Mouse (Mus musculus) lung, postnatal 36 days (tissue): Measurements from ENCODE around the gene Ranbp3l.

ENCODE experiments used
- DNase-seq: peaks from one replicate; pipeline ENCODE4 v3.0.0; 2022; ENCODE audit warnings: mixed read lengths

Ranbp3l gene

GRCm38 (mm10) chr15:9071556-9072544 lies 104.1 kb downstream of the Ranbp3l start:
- peak; percentile 46 for DNase-seq

- DNase-seq, result peak; percentile 71
Measured at GRCm38 (mm10) chr15:9072630-9073029, 104.9 kb downstream of the Ranbp3l start.

GRCm38 (mm10) chr15:9073067-9073608 lies 105.4 kb downstream of the Ranbp3l start:
- DNase-seq, result no peak

GRCm38 (mm10) chr15:9073684-9074083 lies 105.9 kb downstream of the Ranbp3l start:
- no peak for DNase-seq

- no peak for DNase-seq
Measured at GRCm38 (mm10) chr15:9074139-9074538, 106.4 kb downstream of the Ranbp3l start.

- no peak for DNase-seq
Measured at GRCm38 (mm10) chr15:9074671-9075070, 106.9 kb downstream of the Ranbp3l start.

GRCm38 (mm10) chr15:9075608-9076200 lies 108.0 kb downstream of the Ranbp3l start:
- no peak for DNase-seq

- no peak for DNase-seq
Measured at GRCm38 (mm10) chr15:9078481-9079300, 110.9 kb downstream of the Ranbp3l start.

GRCm38 (mm10) chr15:9079626-9080025 lies 111.9 kb downstream of the Ranbp3l start:
- no peak for DNase-seq

- no peak for DNase-seq
Measured at GRCm38 (mm10) chr15:9080206-9080605, 112.5 kb downstream of the Ranbp3l start.

- DNase-seq, result no peak
Measured at GRCm38 (mm10) chr15:9081294-9081693, 113.5 kb downstream of the Ranbp3l start.

- no peak for DNase-seq
Measured at GRCm38 (mm10) chr15:9082753-9083152, 115.0 kb downstream of the Ranbp3l start.

- no peak for DNase-seq
Measured at GRCm38 (mm10) chr15:9086813-9087212, 119.1 kb downstream of the Ranbp3l start.

GRCm38 (mm10) chr15:9087421-9087820 lies 119.7 kb downstream of the Ranbp3l start:
- DNase-seq, result no peak

GRCm38 (mm10) chr15:9087895-9088682 lies 120.3 kb downstream of the Ranbp3l start:
- DNase-seq, result no peak

- DNase-seq, result no peak
Measured at GRCm38 (mm10) chr15:9088683-9089072, 120.9 kb downstream of the Ranbp3l start.

- no peak for DNase-seq
Measured at GRCm38 (mm10) chr15:9089136-9089720, 121.5 kb downstream of the Ranbp3l start.

- DNase-seq, result no peak
Measured at GRCm38 (mm10) chr15:9090662-9091061, 122.9 kb downstream of the Ranbp3l start.

GRCm38 (mm10) chr15:9093598-9094365 lies 126.0 kb downstream of the Ranbp3l start:
- no peak for DNase-seq

- peak; percentile 74 for DNase-seq
Measured at GRCm38 (mm10) chr15:9094366-9094750, 126.6 kb downstream of the Ranbp3l start.

GRCm38 (mm10) chr15:9096865-9097264 lies 129.1 kb downstream of the Ranbp3l start:
- no peak for DNase-seq
